Mouse (Mus musculus) heart, adult 2 months (tissue): ENCODE measurements around the gene Rab3gap2.

Experiments
- CTCF ChIP-seq: fragments of 200-600 bp; IDR thresholded peaks from 2 replicates; pipeline ENCODE4 v1.8.1; 2022; ENCODE audit warnings: antibody characterized with exemption, mild to moderate bottlenecking, moderate library complexity
- POLR2A ChIP-seq: fragments of 200-500 bp; IDR thresholded peaks from 2 replicates; pipeline ENCODE4 v1.6.1; 2011; ENCODE audit warnings: mild to moderate bottlenecking, low read depth, low read length, control low read depth; ENCODE audit not compliant: insufficient read depth

- TF ChIP-seq POLR2A (no peak), CTCF (no peak)
These were observed 52.8 kb downstream of the Rab3gap2 start for GRCm38 (mm10) chr1:185256753-185257152.
